Mouse (Mus musculus) heart, postnatal 14 days (tissue): ENCODE data around the gene Zfp872. TPM values are rescaled to one million over a fixed set of nuclear protein-coding genes. Genes with fewer than 3 reads are reported as not detected.
"Not testable (repeated sequence)": the region's sequence is repeated elsewhere in the genome, so short reads cannot be mapped to it uniquely, and the experiment has no call there.

ENCODE experiments used
- DNase-seq, 2 experiments: peaks; one replicate each; pipeline ENCODE4 v3.0.0; 2021 to 2022
- intact Hi-C: fragments of 180-260 bp; cut with DNase I; formaldehyde crosslinking; loops from one replicate; pipeline ENCODE4 v1.15.1; 2025
- total RNA-seq, 2 experiments: library from RNA; stranded (reverse); gene quantifications; 2 replicates each; pipeline ENCODE4 v1.2.3; 2021

Gene Zfp872
- total RNA-seq, 2 experiments from 2014 or later: 0.17 to 0.27 TPM

- intact Hi-C loops: no loop called here
- no peak for DNase-seq
Observed at GRCm38 (mm10) chr9:22166686-22167085, 21.2 kb upstream of the Zfp872 start.

- DNase-seq: no peak
- intact Hi-C loops: no loop called here
Observed at GRCm38 (mm10) chr9:22167751-22168150, 20.1 kb upstream of the Zfp872 start.

- intact Hi-C loops: no loop called here
- DNase-seq: no peak
Observed at GRCm38 (mm10) chr9:22169327-22169726, 18.6 kb upstream of the Zfp872 start.

GRCm38 (mm10) chr9:22172318-22172717, 15.6 kb upstream of the Zfp872 start:
- intact Hi-C loops: no loop called here
- DNase-seq: no peak

GRCm38 (mm10) chr9:22196412-22196811, 8.5 kb downstream of the Zfp872 start:
- intact Hi-C loops: no loop called here
- no peak for DNase-seq

- DNase-seq: peak in 1 of 2 experiments; percentile 46
- intact Hi-C loops: no loop called here
Observed at GRCm38 (mm10) chr9:22213785-22214194, 25.9 kb downstream of the Zfp872 start.

- intact Hi-C loops: no loop called here
- DNase-seq: no peak
Observed at GRCm38 (mm10) chr9:22214549-22214948, 26.7 kb downstream of the Zfp872 start.

DNA sequence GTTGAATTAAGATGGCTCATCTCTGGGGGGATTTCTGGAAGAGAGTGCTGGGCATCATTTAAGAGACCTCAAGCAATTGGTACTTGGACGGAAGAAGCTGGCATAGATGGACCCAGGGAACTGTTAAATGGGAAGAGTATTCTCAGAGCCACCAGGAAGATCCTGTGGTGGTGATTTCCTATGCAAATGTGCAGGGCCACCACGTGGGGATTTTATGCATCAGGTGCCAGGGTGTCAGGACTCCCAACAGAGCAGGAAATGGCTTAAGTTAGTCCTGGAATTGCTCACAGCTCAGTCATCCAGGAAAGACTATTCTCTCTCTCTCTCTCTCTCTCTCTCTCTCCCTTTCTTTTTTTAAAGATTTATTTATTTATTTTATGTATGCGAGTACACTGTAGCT, 28.8 kb downstream of the Zfp872 start:
- DNase-seq: no peak
- intact Hi-C loops: no loop called here

DNA sequence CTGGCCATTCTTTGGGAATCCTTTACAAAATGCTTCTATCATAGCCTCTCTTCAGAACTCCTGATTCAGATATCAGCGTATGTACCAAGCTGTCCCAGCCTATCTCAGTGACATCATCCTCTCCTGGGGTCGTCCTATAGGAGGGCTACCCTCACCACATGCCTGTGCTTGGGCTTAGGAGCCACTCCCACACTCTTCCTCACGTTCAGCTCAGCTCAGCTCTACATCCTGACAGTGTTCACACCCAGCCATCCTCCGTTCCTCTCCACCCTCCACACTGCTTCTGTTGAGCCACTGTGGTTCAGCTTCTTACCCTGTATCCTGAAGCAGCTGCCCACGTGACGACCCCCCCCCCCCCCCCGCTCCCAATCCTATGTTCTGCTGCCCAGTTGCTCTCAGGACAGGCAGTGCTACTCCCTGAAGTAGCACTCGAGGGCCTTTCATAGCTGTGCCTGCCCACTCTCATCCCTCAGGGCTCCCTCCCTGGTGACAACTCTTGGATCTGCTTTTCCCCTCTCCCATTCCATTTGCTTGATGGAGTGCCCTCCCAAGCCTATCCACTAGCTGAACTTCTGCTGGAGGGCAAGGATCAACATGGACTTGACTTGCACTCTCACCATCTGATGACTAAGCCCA, 30.1 kb downstream of the Zfp872 start:
- intact Hi-C loops: no loop called here
- DNase-seq: no peak

GRCm38 (mm10) chr9:22224066-22224465, 36.2 kb downstream of the Zfp872 start:
- intact Hi-C loops: loop anchor here (2.0 to 5.0 kb wide), 2 partner anchors 67 to 103 kb away; partner anchors contain the start of gene Pigyl
- DNase-seq: no peak

DNA sequence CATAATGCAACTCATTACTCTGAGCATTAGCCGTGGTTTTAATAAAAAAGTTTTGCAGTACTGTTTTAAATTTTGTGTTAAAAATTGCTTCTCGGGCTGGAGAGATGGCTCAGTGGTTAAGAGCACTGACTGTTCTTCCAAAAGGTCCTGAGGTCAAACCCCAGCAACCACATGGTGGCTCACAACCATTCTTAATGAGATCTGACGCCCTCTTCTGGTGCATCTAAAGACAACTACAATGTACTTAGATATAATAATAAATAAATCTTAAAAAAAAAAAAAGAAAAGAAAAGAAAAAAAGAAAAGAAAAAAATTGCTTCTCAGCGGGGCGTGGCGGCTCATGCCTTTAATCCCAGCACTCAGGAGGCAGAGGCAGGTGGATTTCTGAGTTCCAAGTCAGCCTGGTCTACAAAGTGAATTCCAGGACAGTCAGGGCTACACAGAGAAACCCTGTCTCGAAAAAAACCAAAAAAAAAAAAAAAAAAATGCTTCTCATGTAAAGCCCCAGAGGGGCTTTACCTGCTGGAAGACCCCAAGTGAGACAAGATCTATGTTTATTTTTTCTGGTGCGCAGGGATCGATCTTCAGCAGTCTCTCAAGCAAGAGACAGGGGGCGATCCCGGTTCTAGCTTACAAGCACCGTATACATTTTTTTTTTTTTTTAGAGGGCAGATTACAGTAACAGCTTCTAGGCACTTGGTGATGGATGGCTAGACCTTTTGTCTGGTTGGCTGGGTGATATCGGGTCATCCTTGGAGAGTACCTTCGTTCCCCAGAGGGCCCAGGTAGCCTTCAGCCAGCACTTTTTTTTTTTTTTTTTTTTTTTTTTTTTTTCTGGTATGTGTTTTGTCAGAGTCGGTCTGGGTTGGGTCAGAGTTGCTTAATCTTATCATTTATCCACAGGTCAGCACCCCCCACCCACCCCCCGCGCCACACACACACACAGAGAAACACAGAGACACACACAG, 36.9 kb downstream of the Zfp872 start:
- peak in 1 of 2 experiments; percentile 26 for DNase-seq
- intact Hi-C loops: loop anchor here (2.0 to 5.0 kb wide), 3 partner anchors 68 to 162 kb away; partner anchors contain the start of genes Anln and Pigyl

DNA sequence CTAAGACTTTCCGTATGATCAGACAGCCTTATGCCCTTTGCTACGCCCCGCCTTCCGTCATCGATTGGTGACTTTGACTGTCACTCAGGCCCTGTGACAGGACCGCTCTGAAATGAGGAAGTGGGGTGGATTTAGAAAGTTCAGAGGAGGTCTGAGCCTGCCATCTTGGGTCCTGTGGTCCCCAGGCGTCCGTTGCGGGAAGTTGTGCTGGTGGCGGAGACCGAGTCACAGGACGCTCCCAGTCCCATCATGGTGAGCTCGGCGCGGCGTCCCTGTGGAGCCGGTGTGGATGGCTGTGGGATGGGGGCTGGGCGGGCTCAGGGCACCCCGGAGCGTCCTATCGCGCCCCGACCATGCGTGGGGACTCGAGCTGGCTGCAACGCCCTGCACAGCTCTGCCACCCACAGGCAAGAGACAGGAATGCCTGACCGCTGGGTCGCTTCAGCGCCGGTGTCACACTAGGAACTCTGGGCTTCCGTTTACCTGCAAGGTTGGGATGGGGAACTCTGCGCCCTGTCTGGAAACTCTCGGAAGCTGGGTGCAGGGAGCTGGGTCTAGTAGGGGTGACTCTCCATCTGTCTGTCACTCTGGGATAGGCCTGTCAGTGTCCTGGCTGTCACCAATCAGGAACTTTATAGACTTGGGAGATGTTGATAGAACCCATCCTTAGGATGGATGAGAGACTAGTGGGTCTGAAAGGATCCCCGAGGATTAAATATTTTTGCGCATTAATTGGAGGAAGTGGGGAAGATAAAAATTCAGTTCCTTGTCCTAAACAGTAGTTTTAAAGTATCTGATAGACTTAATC, 37.9 kb downstream of the Zfp872 start, which contains the start of gene Zfp809:
Gene Zfp809, plus strand, starts transcription at position 134 of the 808 bp plus-strand sequence.
- intact Hi-C loops: loop anchor here (2.0 to 5.0 kb wide), 2 partner anchors 69 to 162 kb away; partner anchors contain the start of genes Anln and Pigyl
- peak; percentile 99 to 100 for DNase-seq

DNA sequence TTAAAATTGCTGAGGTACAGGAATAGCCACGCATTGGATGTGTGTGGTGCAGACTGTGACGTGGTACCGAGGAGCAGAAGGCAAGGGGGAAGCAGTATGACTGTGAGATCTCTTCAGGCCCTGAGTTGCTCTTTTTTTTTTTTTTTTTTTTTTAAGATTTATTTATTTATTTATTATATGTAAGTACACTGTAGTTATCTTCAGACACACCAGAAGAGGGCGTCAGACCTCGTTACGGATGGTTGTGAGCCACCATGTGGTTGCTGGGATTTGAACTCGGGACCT, 38.4 kb downstream of the Zfp872 start:
- DNase-seq: not testable (repeated sequence)
- intact Hi-C loops: loop anchor here (5.0 kb wide), 1 partner anchor 161 kb away; the partner anchor contains the start of gene Anln

DNA sequence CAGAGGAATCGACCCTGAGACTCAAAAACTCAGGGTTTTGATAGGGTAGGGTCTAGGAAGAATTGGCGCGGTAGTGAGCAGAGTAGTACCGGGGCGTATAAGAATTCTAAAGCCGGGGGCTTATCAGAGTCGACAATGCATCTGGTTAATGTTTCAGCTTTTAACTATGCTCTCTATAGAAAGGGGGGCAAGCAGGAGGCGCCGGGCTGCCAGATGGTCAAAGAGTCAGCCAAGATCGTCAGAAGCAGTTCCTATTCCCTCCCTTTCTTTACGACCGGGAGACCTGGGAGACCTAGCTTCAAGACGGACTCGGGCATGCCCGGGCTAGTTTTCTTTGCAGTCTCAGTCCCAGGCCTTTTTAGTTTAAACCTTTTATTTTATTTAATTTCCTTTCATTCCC, 39.0 kb downstream of the Zfp872 start:
- peak; percentile 47 to 64 for DNase-seq
- intact Hi-C loops: loop anchor here (5.0 kb wide), 1 partner anchor 160 kb away; the partner anchor contains the start of gene Anln

DNA sequence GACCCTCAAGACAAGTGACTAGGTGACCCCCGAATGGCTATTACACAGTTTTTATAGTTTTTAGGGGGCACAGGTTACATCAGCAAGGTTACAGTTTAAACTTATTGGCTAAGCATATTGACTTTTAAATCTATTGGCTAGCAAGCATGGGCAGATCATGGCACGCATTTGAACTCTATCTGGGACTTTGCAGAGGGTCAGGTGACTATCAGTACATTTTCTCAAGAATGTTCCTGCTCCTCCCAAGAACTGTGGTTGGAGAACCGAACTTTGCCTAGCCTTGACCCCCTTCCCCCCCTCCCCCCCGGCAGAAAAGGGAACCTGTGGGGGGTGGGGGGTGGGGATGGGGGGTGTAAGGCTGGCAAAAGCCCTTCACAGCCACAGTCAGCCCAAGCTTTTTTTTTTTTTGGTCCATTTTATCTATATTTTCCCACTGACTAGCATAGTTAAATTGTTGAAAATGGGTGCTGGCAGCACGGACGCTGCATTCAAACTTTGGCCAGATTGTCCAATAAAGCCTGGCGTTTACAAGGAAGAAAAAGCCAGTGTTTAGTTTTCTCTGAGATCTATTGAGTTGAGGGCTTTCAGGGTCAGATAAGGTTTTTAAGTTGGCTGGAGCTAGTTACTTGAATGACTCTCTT, 41.6 kb downstream of the Zfp872 start:
- intact Hi-C loops: loop anchor here (5.0 kb wide), 1 partner anchor 158 kb away; the partner anchor contains the start of gene Anln
- no peak for DNase-seq

DNA sequence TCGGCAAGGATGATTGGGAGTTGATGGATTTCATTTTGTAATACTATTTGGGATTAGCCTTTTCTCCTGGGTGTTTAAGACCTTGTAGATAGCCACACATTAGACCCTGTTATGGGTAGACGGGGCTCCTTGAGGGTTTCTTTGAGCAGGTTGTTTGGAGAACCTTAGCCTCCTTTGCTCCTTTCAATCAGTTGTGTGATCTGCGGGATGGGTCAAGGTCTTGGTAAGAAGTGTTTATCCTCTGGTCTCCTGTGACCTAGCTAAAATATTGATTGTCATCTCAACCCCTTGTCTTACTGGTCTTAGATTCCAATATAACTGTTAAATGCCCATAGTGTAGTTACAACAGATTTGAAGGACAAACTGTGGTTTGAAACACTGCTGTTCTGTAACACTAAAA, 42.2 kb downstream of the Zfp872 start:
- intact Hi-C loops: no loop called here
- no peak for DNase-seq

DNA sequence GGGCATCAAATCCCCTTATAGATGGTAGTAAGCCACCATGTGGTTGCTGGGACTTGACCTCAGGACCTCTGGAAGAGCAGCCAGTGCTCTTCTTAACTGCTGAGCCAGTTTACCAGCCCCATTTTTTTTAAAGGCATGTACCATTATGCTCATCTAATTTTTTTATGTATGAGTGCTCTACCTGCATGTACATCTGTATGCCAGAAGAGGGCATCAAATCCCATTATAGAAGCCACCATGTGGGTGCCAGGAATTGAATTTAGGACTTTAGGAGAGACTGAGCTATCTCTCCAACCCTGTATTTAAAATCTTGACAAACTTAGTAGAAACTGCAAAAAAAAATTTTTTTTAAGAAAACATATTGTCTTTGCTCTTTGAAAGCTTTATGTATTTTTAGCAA, 42.7 kb downstream of the Zfp872 start:
- DNase-seq: no peak
- intact Hi-C loops: no loop called here

DNA sequence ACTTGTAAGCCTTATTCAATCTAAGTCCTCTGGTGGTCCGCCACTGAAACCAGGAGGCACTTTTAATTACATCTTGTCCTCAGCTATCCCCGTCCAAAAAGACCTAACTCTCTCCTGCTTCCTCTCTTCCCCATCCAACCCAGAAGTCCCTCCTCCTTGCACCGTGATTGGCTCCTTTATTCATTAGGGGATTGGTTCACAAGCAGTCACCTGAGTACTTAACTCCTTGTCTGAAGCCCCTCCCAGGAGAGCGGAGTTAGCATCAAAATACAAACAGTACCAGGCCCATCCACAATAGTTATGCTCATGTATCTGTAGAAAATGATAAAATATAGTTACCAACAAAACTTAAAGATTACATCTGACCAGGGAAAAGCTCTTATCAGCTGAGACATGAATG, 52.1 kb downstream of the Zfp872 start:
- intact Hi-C loops: no loop called here
- DNase-seq: no peak

- no peak for DNase-seq
- intact Hi-C loops: no loop called here
Observed at GRCm38 (mm10) chr9:22244242-22244641, 56.4 kb downstream of the Zfp872 start.
